In the genomic region with DNA sequence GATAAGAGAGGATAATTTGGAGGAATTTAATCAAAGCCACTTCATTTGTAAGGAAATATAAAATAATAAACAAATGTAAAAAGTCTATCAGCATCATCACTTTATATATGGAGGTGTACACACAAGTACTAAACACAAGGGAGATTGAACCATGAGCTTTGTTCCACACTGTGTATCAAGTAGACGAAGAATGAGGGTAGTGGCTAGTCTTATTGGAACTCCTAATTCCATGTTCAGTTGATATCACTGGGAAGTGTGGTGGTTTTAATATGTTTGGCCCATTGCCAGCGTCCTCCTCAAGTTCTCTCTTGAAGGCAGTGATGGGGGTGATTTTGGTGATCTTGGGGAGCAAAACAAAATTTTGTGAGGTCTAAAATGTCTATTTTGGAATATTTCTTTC, we compare ENCODE assay signal across 27 mouse cellular contexts.
A peak's percentile ranks its signal among the peaks of the same experiment; 100 is the strongest.
DNase-seq lines count a peak whose midpoint lies in the region; ATAC-seq lines count a peak whose summit lies in the region.
"Had no signal": no experiment of that assay in that cellular context is flagged by ENCODE, and none has a peak within 500 bp of the region (broad histone marks: within the 10 kb centered on the region; RNA-seq: fewer than 3 reads in every experiment).

No protein-coding gene starts in this region.

- no peaks in the 10 kb centered on the region for H3K9me3 ChIP-seq in forebrain, embryonic 11.5 days (ENCODE audit: control insufficient read depth, low read length)
- no peaks in the 10 kb centered on the region for H3K9me3 ChIP-seq in forebrain, embryonic 14.5 days (replicated peaks; ENCODE audit: control insufficient read depth, low read length)
- no peaks in the 10 kb centered on the region for H3K9me3 ChIP-seq in midbrain, embryonic 10.5 days (replicated peaks)
- no peaks in the 10 kb centered on the region for H3K9me3 ChIP-seq in midbrain, embryonic 15.5 days
- no peaks in the 10 kb centered on the region for H3K9me3 ChIP-seq in midbrain, embryonic 14.5 days (ENCODE audit: control insufficient read depth, low read length)
- no peaks in the 10 kb centered on the region for H3K9me3 ChIP-seq in midbrain, embryonic 16.5 days (replicated peaks; ENCODE audit: control insufficient read depth, low read length, poor library complexity, severe bottlenecking)
- H3K9me3 ChIP-seq: embryonic facial prominence, embryonic 10.5 days; embryonic facial prominence, embryonic 13.5 days; forebrain, embryonic 15.5 days; heart, embryonic 10.5 days; heart, embryonic 13.5 days had no signal

- DNase-seq in forebrain, embryonic 11.5 days (ENCODE audit: low spot score): no peak
- no peak for DNase-seq in forebrain, embryonic 14.5 days (ENCODE audit: low spot score)
- DNase-seq in midbrain, embryonic 10.5 days (ENCODE audit: low spot score): no peak
- peak; percentile 19 for DNase-seq in midbrain, embryonic 14.5 days
- DNase-seq: adrenal gland, adult 2 months; adrenal gland, postnatal 14 days; cerebellum, adult 11 months; cerebellum, adult 2 months; cerebellum, adult 9-11 months; cerebellum, postnatal 36 days; gastrocnemius, postnatal 10 days; gastrocnemius, postnatal 36 days; heart, adult 2 months; heart, postnatal 14 days; heart, postnatal 4 days had no signal

- H3K4me3 ChIP-seq in forebrain, embryonic 11.5 days (ENCODE audit: low read depth, low read length): no peak overlapping the region
- no peak overlapping the region for H3K4me3 ChIP-seq in forebrain, embryonic 14.5 days (ENCODE audit: low read depth, low read length)
- no peak overlapping the region for H3K4me3 ChIP-seq in midbrain, embryonic 10.5 days
- no peak overlapping the region for H3K4me3 ChIP-seq in midbrain, embryonic 15.5 days
- no peak overlapping the region for H3K4me3 ChIP-seq in midbrain, embryonic 14.5 days (replicated peaks; ENCODE audit: low read depth, low read length)
- no peak overlapping the region for H3K4me3 ChIP-seq in midbrain, embryonic 16.5 days (ENCODE audit: low read depth, low read length)
- H3K4me3 ChIP-seq: embryonic facial prominence, embryonic 10.5 days; embryonic facial prominence, embryonic 13.5 days; erythroblast, embryonic 14.5 days; forebrain, embryonic 15.5 days; heart, adult 2 months; heart, embryonic 10.5 days; heart, embryonic 13.5 days had no signal

- WGBS in forebrain, embryonic 11.5 days: 22% methylated on average over 2 of the region's 2 CpGs
- 30% methylated on average over 2 of the region's 2 CpGs for WGBS in forebrain, embryonic 14.5 days
- WGBS in midbrain, embryonic 10.5 days: 21% methylated on average over 2 of the region's 2 CpGs
- 21% methylated on average over 2 of the region's 2 CpGs for WGBS in midbrain, embryonic 15.5 days
- 20% methylated on average over 2 of the region's 2 CpGs for WGBS in midbrain, embryonic 14.5 days
- WGBS in midbrain, embryonic 16.5 days: 20% methylated on average over 2 of the region's 2 CpGs

- H3K27me3 ChIP-seq in forebrain, embryonic 11.5 days (ENCODE audit: control insufficient read depth, insufficient read depth, low read length): no peaks in the 10 kb centered on the region
- no peaks in the 10 kb centered on the region for H3K27me3 ChIP-seq in forebrain, embryonic 14.5 days (replicated peaks; ENCODE audit: control insufficient read depth, insufficient read depth, low read length)
- H3K27me3 ChIP-seq in midbrain, embryonic 10.5 days (ENCODE audit: low read depth, poor library complexity, severe bottlenecking): no peaks in the 10 kb centered on the region
- no peaks in the 10 kb centered on the region for H3K27me3 ChIP-seq in midbrain, embryonic 15.5 days (replicated peaks)
- H3K27me3 ChIP-seq in midbrain, embryonic 14.5 days (ENCODE audit: control insufficient read depth, insufficient read depth, low read length): no peaks in the 10 kb centered on the region
- no peaks in the 10 kb centered on the region for H3K27me3 ChIP-seq in midbrain, embryonic 16.5 days (ENCODE audit: control insufficient read depth, insufficient read depth, low read depth, low read length)
- H3K27me3 ChIP-seq: embryonic facial prominence, embryonic 13.5 days; forebrain, embryonic 15.5 days; heart, embryonic 13.5 days had no signal

- H3K27ac ChIP-seq in forebrain, embryonic 11.5 days (ENCODE audit: low read depth, low read length): no peak overlapping the region
- no peak overlapping the region for H3K27ac ChIP-seq in forebrain, embryonic 14.5 days (ENCODE audit: low read depth, low read length)
- H3K27ac ChIP-seq in midbrain, embryonic 10.5 days (replicated peaks): peak overlapping the region; percentile 49; the same call in 1 of the 2 replicates
- no peak overlapping the region for H3K27ac ChIP-seq in midbrain, embryonic 15.5 days
- H3K27ac ChIP-seq in midbrain, embryonic 14.5 days (replicated peaks; ENCODE audit: low read depth, low read length): no peak overlapping the region
- no peak overlapping the region for H3K27ac ChIP-seq in midbrain, embryonic 16.5 days (ENCODE audit: low read length)
- H3K27ac ChIP-seq: embryonic facial prominence, embryonic 10.5 days; embryonic facial prominence, embryonic 13.5 days; forebrain, embryonic 15.5 days; heart, adult 2 months; heart, embryonic 10.5 days; heart, embryonic 13.5 days; hindbrain, embryonic 14.5 days; hindbrain, postnatal 0 days had no signal

- H3K4me1 ChIP-seq in forebrain, embryonic 11.5 days (replicated peaks; ENCODE audit: control insufficient read depth, insufficient read depth, low read length): no peaks in the 10 kb centered on the region
- H3K4me1 ChIP-seq in forebrain, embryonic 14.5 days (ENCODE audit: control insufficient read depth, insufficient read depth, low read length): no peaks in the 10 kb centered on the region
- peaks cover 14% of the 10 kb centered on the region for H3K4me1 ChIP-seq in midbrain, embryonic 10.5 days
- no peaks in the 10 kb centered on the region for H3K4me1 ChIP-seq in midbrain, embryonic 15.5 days
- no peaks in the 10 kb centered on the region for H3K4me1 ChIP-seq in midbrain, embryonic 14.5 days (ENCODE audit: control insufficient read depth, insufficient read depth, low read length)
- H3K4me1 ChIP-seq in midbrain, embryonic 16.5 days (ENCODE audit: control insufficient read depth, insufficient read depth, low read length): no peaks in the 10 kb centered on the region
- H3K4me1 ChIP-seq: embryonic facial prominence, embryonic 10.5 days; embryonic facial prominence, embryonic 13.5 days; forebrain, embryonic 15.5 days; heart, embryonic 10.5 days; heart, embryonic 13.5 days had no signal

- ATAC-seq in forebrain, embryonic 11.5 days (replicated peaks; ENCODE audit: low FRiP score): 0 out of 2 replicates have a peak, but pooled peaks have one; percentile 49
- no peak for ATAC-seq in forebrain, embryonic 14.5 days
- no peak for ATAC-seq in midbrain, embryonic 15.5 days (replicated peaks)
- no peak for ATAC-seq in midbrain, embryonic 14.5 days (ENCODE audit: low FRiP score, low TSS enrichment)
- no peak for ATAC-seq in midbrain, embryonic 16.5 days
- ATAC-seq: CD4-positive, CD25-positive, alpha-beta regulatory T cell, adult 4 months; forebrain, embryonic 15.5 days; hindbrain, postnatal 0 days; inflammation-experienced regulatory T-cells, adult 6 months had no signal

- H3K9ac ChIP-seq in forebrain, embryonic 11.5 days (ENCODE audit: low read length): no peak overlapping the region
- no peak overlapping the region for H3K9ac ChIP-seq in forebrain, embryonic 14.5 days (ENCODE audit: low read length)
- H3K9ac ChIP-seq in midbrain, embryonic 15.5 days: no peak overlapping the region
- H3K9ac ChIP-seq in midbrain, embryonic 14.5 days (replicated peaks; ENCODE audit: low read length): no peak overlapping the region
- H3K9ac ChIP-seq in midbrain, embryonic 16.5 days (ENCODE audit: low read depth, low read length): no peak overlapping the region
- H3K9ac ChIP-seq: embryonic facial prominence, embryonic 13.5 days; forebrain, embryonic 15.5 days; heart, embryonic 13.5 days; hindbrain, embryonic 14.5 days had no signal

- H3K36me3 ChIP-seq in forebrain, embryonic 11.5 days (ENCODE audit: control insufficient read depth, insufficient read depth, low read length): no peaks in the 10 kb centered on the region
- H3K36me3 ChIP-seq in forebrain, embryonic 14.5 days (ENCODE audit: control insufficient read depth, insufficient read depth, low read length): no peaks in the 10 kb centered on the region
- no peaks in the 10 kb centered on the region for H3K36me3 ChIP-seq in midbrain, embryonic 10.5 days
- H3K36me3 ChIP-seq in midbrain, embryonic 15.5 days (replicated peaks): no peaks in the 10 kb centered on the region
- no peaks in the 10 kb centered on the region for H3K36me3 ChIP-seq in midbrain, embryonic 14.5 days (ENCODE audit: control insufficient read depth, insufficient read depth, low read length)
- H3K36me3 ChIP-seq in midbrain, embryonic 16.5 days (ENCODE audit: control insufficient read depth, insufficient read depth, low read length): no peaks in the 10 kb centered on the region
- H3K36me3 ChIP-seq: embryonic facial prominence, embryonic 10.5 days; embryonic facial prominence, embryonic 13.5 days; forebrain, embryonic 15.5 days; heart, embryonic 10.5 days; heart, embryonic 13.5 days had no signal

- no peak overlapping the region for H3K4me2 ChIP-seq in forebrain, embryonic 11.5 days (ENCODE audit: low read depth, low read length, severe bottlenecking)
- H3K4me2 ChIP-seq in forebrain, embryonic 14.5 days (ENCODE audit: low read length): no peak overlapping the region
- no peak overlapping the region for H3K4me2 ChIP-seq in midbrain, embryonic 15.5 days
- H3K4me2 ChIP-seq in midbrain, embryonic 14.5 days (ENCODE audit: low read length): no peak overlapping the region
- no peak overlapping the region for H3K4me2 ChIP-seq in midbrain, embryonic 16.5 days (ENCODE audit: low read length)
- H3K4me2 ChIP-seq: embryonic facial prominence, embryonic 13.5 days; forebrain, embryonic 15.5 days; heart, embryonic 13.5 days; hindbrain, embryonic 14.5 days had no signal
